Mouse (Mus musculus): Measurements from ENCODE around the gene Syngr1.
"Not testable (repeated sequence)": the region's sequence is repeated elsewhere in the genome, so short reads cannot be mapped to it uniquely, and the experiment has no call there.

Syngr1 gene

GRCm38 (mm10) chr15:80115256-80115655, 24.1 kb downstream of the Syngr1 start:
- in situ Hi-C loops (cut with MboI, MseI), result no loop called here

- in situ Hi-C loops (cut with MboI, MseI), result no loop called here
These were observed 25.0 kb downstream of the Syngr1 start for GRCm38 (mm10) chr15:80115866-80116794.

- in situ Hi-C loops (cut with MboI, MseI), result no loop called here
These were observed 26.0 kb downstream of the Syngr1 start for GRCm38 (mm10) chr15:80117154-80117553.

GRCm38 (mm10) chr15:80119076-80119475, 27.9 kb downstream of the Syngr1 start:
- in situ Hi-C loops (cut with MboI, MseI), result no loop called here

GRCm38 (mm10) chr15:80121721-80122325, 30.7 kb downstream of the Syngr1 start:
- in situ Hi-C loops (cut with MboI, MseI), result no loop called here

- in situ Hi-C loops (cut with MboI, MseI), result not testable (repeated sequence)
These were observed 31.3 kb downstream of the Syngr1 start for GRCm38 (mm10) chr15:80122431-80122830.

GRCm38 (mm10) chr15:80124651-80125050, 33.5 kb downstream of the Syngr1 start:
- in situ Hi-C loops (cut with MboI, MseI), result no loop called here

GRCm38 (mm10) chr15:80127191-80127590, 36.1 kb downstream of the Syngr1 start:
- in situ Hi-C loops (cut with MboI, MseI), result no loop called here

GRCm38 (mm10) chr15:80129982-80130381, 38.8 kb downstream of the Syngr1 start:
- in situ Hi-C loops (cut with MboI, MseI), result no loop called here

- in situ Hi-C loops (cut with MboI, MseI), result no loop called here
These were observed 39.6 kb downstream of the Syngr1 start for GRCm38 (mm10) chr15:80130689-80131088.

- in situ Hi-C loops (cut with MboI, MseI), result no loop called here
These were observed 40.3 kb downstream of the Syngr1 start for GRCm38 (mm10) chr15:80131421-80131820.

- in situ Hi-C loops (cut with MboI, MseI), result no loop called here
These were observed 41.3 kb downstream of the Syngr1 start for GRCm38 (mm10) chr15:80132452-80132851.

- in situ Hi-C loops (cut with MboI, MseI), result no loop called here
These were observed 42.0 kb downstream of the Syngr1 start, which contains the start of gene Tab1 for GRCm38 (mm10) chr15:80132993-80133586. Tab1 (plus strand) TSS chr15:80133127.

- in situ Hi-C loops (cut with MboI, MseI), result no loop called here
These were observed 42.7 kb downstream of the Syngr1 start for GRCm38 (mm10) chr15:80133682-80134449.

GRCm38 (mm10) chr15:80134450-80134847, 43.3 kb downstream of the Syngr1 start:
- in situ Hi-C loops (cut with MboI, MseI), result no loop called here

- in situ Hi-C loops (cut with MboI, MseI), result no loop called here
These were observed 44.4 kb downstream of the Syngr1 start for GRCm38 (mm10) chr15:80135499-80135898.

GRCm38 (mm10) chr15:80136645-80137044, 45.5 kb downstream of the Syngr1 start:
- in situ Hi-C loops (cut with MboI, MseI), result no loop called here

GRCm38 (mm10) chr15:80137945-80138791, 47.0 kb downstream of the Syngr1 start:
- in situ Hi-C loops (cut with MboI, MseI), result no loop called here

GRCm38 (mm10) chr15:80140302-80140701, 49.2 kb downstream of the Syngr1 start:
- in situ Hi-C loops (cut with MboI, MseI), result no loop called here

GRCm38 (mm10) chr15:80140878-80141277, 49.7 kb downstream of the Syngr1 start:
- in situ Hi-C loops (cut with MboI, MseI), result no loop called here

- in situ Hi-C loops (cut with MboI, MseI), result no loop called here
These were observed 51.0 kb downstream of the Syngr1 start for GRCm38 (mm10) chr15:80142130-80142529.
